Mouse (Mus musculus) olfactory bulb, adult 2 months (tissue): ENCODE results near the gene Pip4p1.

Experiments used
- CTCF ChIP-seq: fragments of 200-500 bp; IDR thresholded peaks from 2 replicates; pipeline ENCODE4 v1.5.1; 2012; ENCODE audit warnings: low read depth, mild to moderate bottlenecking, low read length, moderate library complexity; ENCODE audit not compliant: insufficient read depth
- POLR2A ChIP-seq: fragments of 200-500 bp; IDR thresholded peaks from 2 replicates; pipeline ENCODE4 v1.6.1; 2012; ENCODE audit warnings: mild to moderate bottlenecking, low read depth, low read length, moderate library complexity; ENCODE audit not compliant: insufficient read depth

GRCm38 (mm10) chr14:50924281-50925064 lies 6.2 kb downstream of the Pip4p1 start, which contains the start of the genes Osgep and Apex1:
- TF ChIP-seq POLR2A (peak; percentile 73), CTCF (no peak)
